Mouse (Mus musculus) kidney, postnatal 36 days (tissue): ENCODE results near the gene Srcin1.
A peak's percentile ranks its signal among the peaks of the same experiment; 100 is the strongest.

Experiments
- DNase-seq, 2 experiments: peaks; one replicate each; pipeline ENCODE4 v3.0.0; 2021 to 2022; ENCODE audit warnings: mixed read lengths in 2 of 2

The Srcin1 gene

DNA sequence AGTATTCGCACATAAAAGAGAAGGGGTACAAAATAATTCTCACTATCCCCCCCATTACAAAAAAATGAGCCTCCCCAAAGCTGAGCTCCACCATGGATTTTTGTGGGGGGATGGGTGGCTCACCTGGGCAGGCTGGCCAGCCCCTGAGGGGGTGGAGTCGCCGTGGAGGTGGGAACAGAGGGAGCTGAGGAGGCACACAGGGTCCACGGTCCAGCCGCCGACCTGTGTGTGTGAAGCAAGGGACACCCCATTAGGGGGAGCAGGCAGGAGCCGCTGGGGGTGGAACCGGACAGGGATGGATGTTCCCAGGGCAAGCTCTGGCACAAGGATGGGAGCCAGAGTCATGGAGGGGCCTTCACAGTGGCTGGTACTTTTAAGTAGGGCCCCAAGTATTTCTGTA lies 27.2 kb downstream of the Srcin1 start:
- no peak for DNase-seq

DNA sequence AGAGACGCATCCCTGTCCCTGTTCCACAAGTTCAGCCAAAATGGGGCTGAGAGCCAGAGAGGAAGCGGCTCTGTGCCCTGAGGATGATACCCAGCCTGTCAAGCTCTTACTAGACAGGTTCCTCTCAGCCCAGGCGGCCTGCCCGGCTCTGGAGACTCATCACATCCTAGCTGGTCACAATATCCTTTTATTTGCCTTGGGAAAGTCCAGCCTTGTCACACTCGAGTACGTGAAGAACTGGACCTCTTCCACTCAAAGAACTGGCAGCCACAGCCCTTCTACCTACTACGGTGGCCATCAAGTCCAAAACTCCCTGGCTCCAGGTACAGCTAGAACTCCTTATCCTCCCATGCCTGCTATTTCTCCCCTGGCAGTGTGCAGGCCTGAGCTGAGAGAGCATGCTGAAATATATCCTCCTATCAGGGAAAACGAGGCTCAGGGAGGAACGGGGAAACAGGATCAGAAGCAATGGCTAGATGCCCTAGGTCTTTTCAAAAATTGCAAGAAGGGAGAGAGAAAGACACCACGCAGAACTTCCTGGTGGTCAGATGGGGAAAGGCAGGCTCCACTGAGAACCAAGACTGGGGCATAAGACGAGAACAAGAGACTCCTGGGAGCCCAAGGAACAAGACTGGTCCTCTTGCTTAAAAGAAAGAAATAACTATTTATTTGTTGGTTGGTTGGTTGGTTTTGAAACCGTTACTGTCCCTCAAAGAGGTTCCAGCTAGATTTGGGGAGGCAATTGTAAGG lies 27.9 kb downstream of the Srcin1 start:
- DNase-seq = no peak

DNA sequence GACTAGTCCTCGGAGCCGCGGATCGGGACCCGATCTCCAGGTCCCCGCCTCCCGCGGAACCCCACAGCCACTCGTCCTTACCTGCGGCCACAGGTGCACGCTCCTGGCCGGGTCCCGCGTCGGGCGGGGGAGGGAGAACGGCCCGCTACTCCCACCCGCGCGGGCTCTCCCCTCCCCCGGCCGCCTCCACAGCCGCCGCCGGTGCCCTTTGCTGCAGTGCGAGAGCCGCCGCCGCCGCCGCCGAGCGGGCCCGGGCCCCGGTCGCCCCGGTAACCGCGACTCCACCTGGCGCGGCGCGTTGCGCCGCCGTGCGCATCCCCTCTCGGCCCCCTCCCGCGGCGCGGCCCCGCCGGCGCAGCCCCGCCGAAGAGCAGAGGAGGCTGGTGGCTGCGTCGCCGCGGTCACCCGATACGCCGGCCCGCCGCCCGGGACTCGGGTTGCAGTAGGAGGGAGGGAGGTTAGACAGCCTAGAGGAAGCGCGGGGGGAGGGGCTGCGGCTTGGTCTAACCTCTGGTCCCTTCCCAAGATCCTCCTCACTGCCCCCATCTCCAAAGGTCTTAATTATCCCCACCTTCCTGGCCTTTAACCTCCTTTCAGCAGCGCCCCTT lies 29.1 kb downstream of the Srcin1 start:
- DNase-seq = peak; percentile 79 to 87

DNA sequence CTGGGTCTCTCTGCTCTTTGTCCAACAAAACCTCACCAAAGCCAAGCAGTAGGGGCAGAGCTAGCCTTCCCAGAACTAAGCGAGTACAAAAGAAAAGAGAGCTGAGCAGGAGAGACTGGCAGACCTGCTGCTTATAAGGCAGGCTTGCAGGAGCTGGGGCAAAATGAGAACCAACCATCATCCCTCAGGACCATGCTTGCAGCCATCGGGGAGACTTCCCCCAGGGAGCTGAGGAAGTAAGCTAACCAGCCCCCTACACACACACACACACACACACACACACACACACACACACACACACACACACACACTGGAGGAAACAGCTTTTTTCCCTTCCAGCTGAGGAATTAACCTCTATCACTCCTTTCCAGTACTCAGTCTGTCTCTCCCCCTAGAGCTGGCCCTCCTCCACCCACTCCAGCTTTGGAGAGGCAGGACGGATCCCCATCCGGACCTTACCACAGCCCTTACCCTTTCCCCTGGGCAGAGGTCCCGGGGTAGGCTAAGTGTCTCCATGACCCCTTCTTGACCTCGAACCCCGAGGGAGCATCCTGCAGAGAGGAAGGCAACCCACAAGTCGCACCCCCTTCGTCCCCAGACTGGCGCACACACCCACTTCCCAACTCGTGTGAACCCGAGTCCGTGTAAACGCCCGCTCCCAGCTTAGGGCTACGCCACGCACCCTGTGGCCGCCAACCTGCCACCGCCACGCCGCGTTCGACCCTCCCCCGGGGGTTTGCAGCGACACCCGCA lies 30.0 kb downstream of the Srcin1 start:
- DNase-seq = no peak

DNA sequence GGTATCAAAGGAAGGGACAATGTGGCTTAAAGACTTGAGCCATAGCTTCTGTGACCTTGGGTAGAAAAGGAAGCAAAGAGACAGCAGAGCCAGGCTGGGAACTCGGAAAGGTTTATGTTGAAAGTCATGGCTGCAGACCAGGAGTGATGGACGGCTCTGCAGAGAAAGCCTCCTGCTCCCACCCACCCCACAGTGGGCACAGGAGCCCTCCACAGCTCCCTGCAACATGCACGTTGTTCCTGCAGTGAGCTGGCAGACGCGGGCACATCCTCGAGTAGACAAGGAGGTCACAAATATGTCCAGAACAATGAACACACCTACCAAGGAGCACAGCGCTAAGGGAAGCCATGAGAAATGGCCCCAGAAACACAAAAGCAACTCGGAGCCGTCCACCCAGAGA lies 32.1 kb downstream of the Srcin1 start:
- DNase-seq = no peak

DNA sequence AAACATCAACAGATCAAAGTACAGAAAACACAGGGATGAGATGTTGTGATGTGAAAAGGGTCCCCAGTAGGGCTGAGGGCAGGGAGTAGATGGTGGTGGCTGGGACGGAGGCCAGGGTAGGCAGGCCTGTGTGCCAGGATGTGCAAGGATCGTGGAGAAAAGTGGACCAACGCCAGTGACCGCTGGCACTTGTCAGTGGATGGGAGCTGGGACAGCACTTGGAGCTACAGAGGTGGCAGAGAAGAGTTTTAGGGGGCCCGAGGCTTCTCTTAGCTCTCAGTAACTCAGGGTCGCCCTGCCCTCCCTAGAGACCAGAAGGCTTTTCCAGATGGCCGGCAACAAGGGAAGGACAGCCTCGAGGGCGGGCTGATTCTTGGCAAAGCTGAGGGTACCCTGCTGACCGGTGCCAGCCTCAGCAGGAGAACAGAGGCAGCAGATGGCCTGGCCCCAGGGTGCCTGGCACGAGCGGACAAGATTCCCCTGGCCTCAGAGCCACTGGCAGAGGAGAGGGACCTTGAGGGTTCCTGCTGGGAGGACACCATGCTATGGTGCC lies 32.7 kb downstream of the Srcin1 start:
- DNase-seq = peak; percentile 88 to 90

DNA sequence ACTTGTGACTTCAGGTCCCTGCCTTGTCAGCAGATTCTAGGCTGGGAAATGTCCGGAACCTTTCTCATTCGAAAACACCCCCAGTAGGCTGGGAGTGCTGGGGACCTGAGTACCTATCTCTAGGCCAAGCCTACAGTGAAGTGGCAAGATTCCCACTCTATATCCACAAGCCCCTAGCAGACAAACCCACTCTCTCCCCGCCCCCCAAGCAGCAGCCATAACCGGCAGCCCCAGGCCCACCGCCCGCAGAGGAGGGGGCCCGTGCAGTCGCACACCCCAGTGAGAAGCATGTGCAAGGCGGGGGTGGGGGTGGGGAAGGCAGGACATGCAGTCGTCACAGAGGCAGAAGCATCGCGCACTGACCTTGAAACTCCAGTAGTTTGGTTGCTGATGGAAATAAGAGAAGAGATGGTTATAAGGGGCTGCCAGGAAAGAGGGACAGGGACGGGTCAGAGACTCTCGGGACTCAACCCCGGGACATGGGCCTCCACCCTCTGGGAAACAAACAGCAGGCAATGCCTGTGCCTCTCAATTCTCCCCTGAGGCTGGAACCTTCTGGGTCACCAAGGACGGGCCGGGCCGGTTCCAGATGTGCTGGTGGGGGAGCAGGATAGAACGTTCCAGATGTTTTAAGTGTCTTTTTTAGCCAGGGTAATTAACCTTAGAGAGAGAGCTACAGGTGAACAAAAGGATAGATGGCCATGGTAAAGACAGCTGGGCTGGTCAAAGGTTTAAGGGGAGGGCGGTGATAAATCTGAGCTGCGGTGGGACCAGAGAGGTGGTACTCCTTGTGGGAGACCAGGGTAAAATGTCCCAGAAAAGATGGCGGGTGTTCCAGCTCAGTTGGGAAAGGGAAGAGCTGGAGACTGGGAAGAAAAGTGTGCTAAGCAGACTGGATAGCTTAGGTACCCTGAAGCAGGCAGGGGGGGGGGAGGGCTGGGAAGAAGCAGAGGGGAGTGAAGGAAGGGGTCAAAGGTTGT lies 33.5 kb downstream of the Srcin1 start:
- peak in 1 of 2 experiments; percentile 15 for DNase-seq

DNA sequence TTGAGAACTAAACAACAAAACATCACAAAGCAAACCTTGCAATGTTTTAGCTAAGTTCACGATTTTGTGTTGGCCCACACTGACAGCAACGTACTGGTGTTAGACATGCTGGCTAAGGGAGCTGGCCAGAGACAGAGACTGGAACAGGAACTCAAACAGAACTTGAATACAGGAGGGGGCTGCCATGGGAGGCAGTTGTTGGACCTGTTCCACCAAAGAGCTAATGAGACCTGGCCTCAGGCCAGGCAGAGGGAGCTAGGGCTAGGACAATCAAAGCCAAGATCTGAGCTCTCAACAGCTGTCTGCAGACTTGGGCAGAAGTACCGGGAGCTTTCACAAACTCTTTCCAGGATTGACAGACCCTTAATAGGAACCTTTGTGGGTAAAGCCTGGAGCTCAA lies 35.4 kb downstream of the Srcin1 start:
- DNase-seq = peak; percentile 52 to 69

DNA sequence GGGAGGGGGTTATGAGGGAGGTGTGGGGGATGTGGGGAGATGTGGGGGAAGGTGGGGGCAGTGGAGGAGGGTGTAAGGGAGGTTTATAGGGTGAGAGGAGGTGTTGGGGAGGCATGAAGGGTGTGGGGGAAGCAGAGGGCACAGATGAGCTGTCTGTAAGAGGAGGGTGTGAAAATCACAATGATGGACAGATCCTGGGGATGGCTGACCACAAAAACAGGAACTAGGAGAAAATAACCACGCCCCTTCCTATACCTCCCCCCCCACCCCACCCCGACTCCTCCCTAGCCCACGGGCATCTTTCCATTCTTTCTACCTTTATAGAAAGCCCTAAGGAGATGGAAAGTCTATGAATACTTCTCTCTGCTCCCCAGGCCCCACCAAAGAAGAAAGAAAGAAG lies 35.9 kb downstream of the Srcin1 start:
- no peak for DNase-seq

DNA sequence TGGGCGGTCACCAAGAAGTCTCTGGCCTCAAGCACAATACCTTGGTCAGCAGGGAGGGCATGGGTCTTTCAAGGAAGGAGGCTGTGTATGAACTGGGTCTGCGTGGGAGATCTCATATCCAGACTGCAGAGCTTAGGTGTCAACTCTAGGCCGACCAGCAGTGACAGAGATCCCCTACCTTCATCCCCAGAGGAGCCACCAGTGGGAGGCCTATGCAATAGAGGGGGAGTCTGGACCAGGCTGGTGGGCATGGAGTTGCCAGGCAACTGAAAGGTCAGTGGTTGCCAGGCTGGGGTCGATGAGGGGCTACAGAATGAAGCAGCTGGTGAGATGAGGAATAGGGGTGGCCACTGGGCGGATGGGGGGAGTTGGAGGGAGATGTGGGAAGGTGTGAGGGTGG lies 36.4 kb downstream of the Srcin1 start:
- no peak for DNase-seq

DNA sequence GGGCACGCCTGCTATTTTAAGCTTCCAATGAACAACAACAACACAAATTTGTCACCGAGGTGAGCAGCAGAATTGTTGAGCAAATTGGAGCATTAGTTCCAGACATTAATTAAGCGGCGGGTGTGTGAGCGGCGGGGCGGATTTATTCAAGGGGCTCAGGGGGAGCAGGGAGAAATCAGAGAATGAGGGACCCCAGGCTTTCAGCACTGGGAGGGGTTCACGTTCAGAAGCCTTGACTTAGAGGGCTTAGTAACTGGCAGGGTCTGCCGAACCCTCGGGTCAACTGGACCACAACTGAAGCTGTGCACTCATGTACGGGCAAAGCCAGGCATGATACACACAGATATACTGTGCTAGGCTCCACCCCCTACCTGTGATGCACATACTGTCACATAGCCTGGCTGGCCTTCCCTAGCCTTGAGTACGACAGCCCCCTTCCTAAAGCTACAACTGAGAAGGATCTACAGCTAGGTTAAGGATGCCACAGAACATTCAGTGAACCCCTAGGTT lies 38.4 kb downstream of the Srcin1 start:
- DNase-seq = no peak

DNA sequence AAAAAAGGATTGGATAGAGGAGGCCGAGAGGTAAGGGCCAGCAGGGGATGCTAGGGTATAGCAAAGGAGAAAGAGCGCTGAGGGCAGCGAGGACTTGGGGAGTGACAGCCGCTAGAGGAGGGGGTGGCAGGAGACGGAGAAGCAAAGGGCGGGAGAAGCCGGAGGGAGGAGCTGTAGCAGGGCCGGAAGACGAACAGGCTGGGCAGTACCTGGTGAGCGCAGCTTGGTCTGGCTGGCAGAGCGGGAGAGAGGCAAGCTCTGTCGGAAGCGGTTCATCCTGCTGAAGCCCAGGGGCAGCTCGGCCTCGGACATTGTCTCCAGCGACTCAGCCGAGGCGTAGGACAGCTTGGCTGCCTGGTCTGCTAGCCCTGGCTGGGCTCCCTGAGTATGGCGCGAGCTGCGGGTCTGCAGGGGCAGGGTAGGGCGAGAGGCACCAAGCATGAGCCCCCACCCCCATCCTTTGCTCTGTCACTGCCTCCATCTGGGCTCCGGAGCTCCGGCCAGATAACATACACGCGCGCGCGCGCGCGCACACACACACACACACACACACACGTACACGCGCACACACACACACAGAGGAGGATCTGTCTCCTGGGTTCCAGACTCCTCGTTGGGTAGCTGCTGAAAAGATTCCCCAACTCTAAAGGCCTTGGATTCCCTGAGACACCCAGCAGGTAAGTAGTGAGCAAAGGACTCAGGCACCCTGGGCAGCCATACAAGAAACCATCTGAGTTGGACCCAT lies 39.0 kb downstream of the Srcin1 start:
- DNase-seq = peak in 1 of 2 experiments; percentile 42

DNA sequence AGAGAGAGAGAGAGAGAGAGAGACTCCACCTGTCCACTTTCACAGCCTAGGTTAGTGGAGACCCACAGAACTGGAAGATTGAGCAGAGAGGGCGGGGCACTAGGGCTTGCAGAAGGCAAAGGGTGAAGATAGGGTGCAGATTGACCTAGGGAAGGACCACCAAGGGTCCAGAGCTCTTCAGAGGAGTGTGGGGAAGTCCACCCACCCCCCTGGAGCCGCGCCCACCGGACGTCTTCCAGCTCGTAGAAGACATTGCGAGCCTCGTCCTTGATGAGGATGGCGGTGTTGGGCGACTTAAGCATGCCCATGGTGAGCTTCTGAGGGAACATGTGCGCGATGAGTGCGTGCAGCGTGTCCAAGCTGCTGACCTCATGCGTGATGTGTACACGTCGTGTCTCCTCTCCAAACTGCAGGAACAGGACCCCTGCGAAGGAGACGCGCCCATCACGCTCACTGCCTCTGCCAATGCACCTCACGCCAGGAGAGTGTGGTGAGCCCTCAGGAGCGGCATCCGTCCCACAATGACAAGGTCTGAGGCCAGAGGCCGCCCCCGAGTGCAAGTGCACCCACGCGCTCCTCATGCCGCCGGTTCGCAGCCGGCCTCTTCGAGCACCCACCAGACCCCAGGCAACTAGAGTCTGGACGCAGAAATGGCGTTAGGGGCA lies 39.8 kb downstream of the Srcin1 start:
- no peak for DNase-seq

DNA sequence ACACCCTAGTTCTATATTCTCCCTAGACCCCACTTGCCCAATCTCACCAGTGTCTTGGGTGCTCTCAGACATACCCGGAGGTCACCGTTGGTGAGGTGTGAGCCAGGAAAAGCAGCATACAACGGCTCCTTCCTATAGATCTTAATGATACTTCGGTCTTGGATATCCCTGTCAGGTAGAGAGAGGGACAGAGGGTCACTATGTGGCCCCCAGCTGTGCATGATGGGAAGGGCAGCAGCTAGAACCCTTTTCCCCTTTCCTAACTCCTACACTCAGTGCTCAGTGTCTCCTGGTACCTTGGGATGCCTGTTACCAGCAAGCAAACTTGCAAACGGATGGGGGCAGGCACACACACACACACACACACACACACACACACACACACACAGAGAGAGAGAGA lies 40.3 kb downstream of the Srcin1 start:
- no peak for DNase-seq

DNA sequence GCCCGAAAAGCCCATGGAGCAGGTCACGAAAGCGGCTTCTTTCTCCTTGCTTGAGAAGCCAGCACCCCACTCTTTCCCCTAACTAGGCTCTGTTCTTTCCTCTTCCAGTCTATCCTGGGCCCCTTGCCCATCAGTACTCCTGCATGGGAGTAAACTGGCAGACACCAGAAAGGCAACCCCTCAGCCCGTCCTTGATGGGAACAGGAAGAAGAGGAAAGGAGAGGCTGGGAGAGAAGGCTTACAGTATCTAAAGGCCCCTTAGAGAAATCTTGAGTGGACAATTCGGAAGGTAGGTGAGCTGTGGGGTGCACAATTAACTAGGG lies 40.7 kb downstream of the Srcin1 start:
- DNase-seq = no peak

DNA sequence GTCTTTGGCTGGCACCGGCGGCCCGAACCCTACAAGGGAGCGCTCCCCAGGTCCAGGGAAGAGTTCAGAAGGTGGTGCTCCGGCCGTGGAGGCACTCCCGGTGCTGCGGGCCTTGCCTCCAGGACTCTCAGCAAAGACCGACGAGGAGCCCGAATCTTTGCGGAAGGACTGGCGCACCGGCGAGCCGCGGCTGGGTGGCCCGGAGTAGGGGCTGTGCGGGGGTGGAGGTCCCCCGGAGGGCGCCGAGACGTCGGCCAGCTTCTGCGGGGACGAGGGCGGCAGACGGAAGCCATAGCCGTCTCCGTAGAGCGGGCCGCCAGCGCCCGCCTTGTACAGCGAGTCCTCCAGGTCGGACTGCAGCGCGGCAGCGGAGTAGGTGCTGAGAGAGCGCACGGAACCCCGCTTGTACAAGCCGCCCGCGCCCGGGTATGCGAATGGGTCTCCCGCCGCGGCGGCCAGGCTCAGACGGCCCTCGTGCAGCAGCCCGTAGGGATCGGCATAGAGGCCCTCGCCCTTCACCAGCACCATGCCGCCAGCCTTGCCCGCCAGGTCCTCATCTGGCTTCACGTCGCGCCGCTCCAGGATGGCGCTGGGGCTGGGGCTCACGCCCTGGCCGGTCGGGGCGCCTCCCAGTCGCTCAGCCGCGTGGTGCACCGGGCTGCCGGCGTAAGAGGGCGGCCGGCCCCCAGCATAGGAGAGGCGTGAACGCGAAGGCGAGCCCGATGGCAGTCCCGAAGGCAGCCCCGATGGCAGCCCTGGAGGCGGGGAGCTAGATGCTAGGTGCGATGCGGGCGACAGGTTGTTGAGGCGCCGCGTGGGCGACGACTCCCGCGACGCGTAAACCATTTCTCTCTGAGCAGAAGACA lies 41.3 kb downstream of the Srcin1 start:
- no peak for DNase-seq

DNA sequence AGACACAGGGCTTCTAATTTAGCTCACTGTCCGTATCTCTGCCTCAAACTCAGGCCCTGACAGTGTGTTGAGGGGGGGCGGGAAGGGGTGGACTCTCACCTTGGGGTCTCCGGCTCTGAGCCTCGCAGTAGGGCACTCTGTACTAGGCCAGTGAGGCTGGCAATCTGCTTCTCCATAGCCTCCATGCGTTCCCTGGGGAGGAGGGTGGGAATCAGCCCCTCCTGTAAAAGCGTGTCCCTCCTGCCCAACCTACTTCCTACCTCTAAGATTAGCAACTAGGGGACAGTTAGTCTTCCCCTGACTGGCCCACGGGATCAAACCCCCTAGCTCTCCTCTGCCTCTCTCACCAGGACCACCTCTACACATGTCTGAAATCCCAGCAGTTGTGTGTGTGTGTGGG lies 42.3 kb downstream of the Srcin1 start:
- no peak for DNase-seq

DNA sequence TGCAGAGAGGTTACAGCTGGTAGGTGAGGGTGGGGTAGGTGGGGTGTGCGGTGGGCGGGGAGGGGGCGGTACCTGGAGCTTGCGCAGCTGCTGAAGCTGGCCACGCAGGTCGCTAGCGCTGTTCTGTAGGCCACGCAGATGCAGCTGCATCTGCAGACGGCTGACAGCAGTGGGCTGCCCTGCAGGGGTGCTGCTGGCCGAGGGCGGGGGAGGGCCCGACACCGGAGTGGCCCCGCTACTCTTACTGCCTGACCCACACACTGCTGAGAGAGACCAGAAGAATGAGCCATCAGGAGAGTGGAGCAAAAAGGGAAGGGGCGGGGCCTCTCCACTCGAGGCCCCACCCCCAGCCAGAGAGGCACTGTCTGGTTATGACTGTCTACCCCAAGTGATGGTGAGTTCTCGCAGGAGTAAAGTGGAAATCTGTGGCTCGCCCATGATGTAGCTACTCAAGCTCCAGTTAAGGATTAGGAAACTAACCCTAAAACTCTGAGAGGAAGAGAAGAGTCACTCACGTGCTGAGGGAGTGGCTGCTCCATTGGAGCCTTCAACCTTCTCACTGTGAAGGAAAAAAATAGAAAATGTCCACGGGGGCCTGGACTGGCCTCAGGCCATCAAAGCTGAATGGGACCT lies 42.9 kb downstream of the Srcin1 start:
- peak in 1 of 2 experiments; percentile 32 for DNase-seq

DNA sequence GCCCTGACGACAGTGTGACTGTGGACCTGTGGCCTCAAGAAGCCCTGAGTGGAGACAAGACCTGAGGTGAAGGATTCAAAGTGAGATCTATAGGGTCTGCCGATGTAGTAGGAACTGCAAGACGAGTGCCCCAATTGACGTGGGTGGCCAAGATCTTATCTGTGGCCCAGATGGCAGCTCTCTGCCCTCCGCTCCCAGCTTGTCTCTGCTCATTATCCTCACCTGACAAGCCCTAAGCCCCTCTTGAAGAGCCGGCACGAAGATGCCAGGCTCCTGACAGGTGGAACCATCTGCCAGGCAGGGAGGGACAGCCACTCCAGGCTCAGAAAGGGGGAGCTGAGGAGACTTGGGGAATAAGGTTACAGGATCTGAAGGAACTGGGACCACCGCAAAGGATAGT lies 43.6 kb downstream of the Srcin1 start:
- DNase-seq = no peak
